Mouse (Mus musculus): Measurements from ENCODE around the gene Nucks1. TPM values are rescaled to one million over a fixed set of nuclear protein-coding genes. Genes with fewer than 3 reads are reported as not detected.

The Nucks1 gene
- polyA plus RNA-seq, 1 experiment: 11.3 TPM

GRCm38 (mm10) chr1:131942621-131943590 lies 32.6 kb downstream of the Nucks1 start:
- 53% methylated on average over 16 of the region's 16 CpGs for WGBS
- TF ChIP-seq CTCF (IDR thresholded peaks at IDR 0.05; ENCODE audit: insufficient read depth, low read length) (no peak), POLR2A (IDR thresholded peaks at IDR 0.05; ENCODE audit: borderline replicate concordance, extremely low read depth, low read depth, low read length) (no peak)
- Histone ChIP-seq H3K4me1 (ENCODE audit: control insufficient read depth, insufficient read depth, low read length) (peaks cover 2% of the 10 kb centered on the region), H3K4me3 (replicated peaks; ENCODE audit: extremely low read depth, low read depth, low read length) (no peak overlapping the region)
- DNase-seq: no peak

GRCm38 (mm10) chr1:131945674-131946440 lies 35.5 kb downstream of the Nucks1 start:
- WGBS: 55% methylated on average over 10 of the region's 10 CpGs
- TF ChIP-seq CTCF (IDR thresholded peaks at IDR 0.05; ENCODE audit: insufficient read depth, low read length) (no peak), POLR2A (IDR thresholded peaks at IDR 0.05; ENCODE audit: borderline replicate concordance, extremely low read depth, low read depth, low read length) (no peak)
- no peak for DNase-seq

GRCm38 (mm10) chr1:131946462-131947215 lies 36.3 kb downstream of the Nucks1 start:
- 78% methylated on average over 11 of the region's 11 CpGs for WGBS
- Histone ChIP-seq H3K4me3 (replicated peaks; ENCODE audit: extremely low read depth, low read depth, low read length) (no peak overlapping the region), H3K4me1 (ENCODE audit: control insufficient read depth, insufficient read depth, low read length) (no peaks in the 10 kb centered on the region)
- TF ChIP-seq POLR2A (IDR thresholded peaks at IDR 0.05; ENCODE audit: borderline replicate concordance, extremely low read depth, low read depth, low read length): no peak
- TF ChIP-seq CTCF (IDR thresholded peaks at IDR 0.05; ENCODE audit: insufficient read depth, low read length): no peak
- no peak for DNase-seq

More at GRCm38 (mm10) chr1:131945674-131946440, 35.5 kb downstream of the Nucks1 start:
- peaks cover 2% of the 10 kb centered on the region; the same call in 1 of the 2 replicates for H3K4me1 ChIP-seq (ENCODE audit: control insufficient read depth, insufficient read depth, low read length)
- H3K4me3 ChIP-seq (replicated peaks; ENCODE audit: extremely low read depth, low read depth, low read length): no peak overlapping the region

- no peak for DNase-seq
- WGBS: 28% methylated on average over 1 of the region's 1 CpGs
- TF ChIP-seq CTCF (IDR thresholded peaks at IDR 0.05; ENCODE audit: insufficient read depth, low read length): no peak
- TF ChIP-seq POLR2A (IDR thresholded peaks at IDR 0.05; ENCODE audit: borderline replicate concordance, extremely low read depth, low read depth, low read length): no peak
- no peaks in the 10 kb centered on the region for H3K4me1 ChIP-seq (ENCODE audit: control insufficient read depth, insufficient read depth, low read length)
- no peak overlapping the region for H3K4me3 ChIP-seq (replicated peaks; ENCODE audit: extremely low read depth, low read depth, low read length)
Measured at GRCm38 (mm10) chr1:131947997-131948525, 37.7 kb downstream of the Nucks1 start.

- DNase-seq: no peak
- 74% methylated on average over 12 of the region's 12 CpGs for WGBS
- no peak for TF ChIP-seq POLR2A (IDR thresholded peaks at IDR 0.05; ENCODE audit: borderline replicate concordance, extremely low read depth, low read depth, low read length)
- no peak for TF ChIP-seq CTCF (IDR thresholded peaks at IDR 0.05; ENCODE audit: insufficient read depth, low read length)
- Histone ChIP-seq H3K4me3 (replicated peaks; ENCODE audit: extremely low read depth, low read depth, low read length) (no peak overlapping the region), H3K4me1 (ENCODE audit: control insufficient read depth, insufficient read depth, low read length) (no peaks in the 10 kb centered on the region)
Measured at GRCm38 (mm10) chr1:131954242-131954865, 44.0 kb downstream of the Nucks1 start.

GRCm38 (mm10) chr1:131955131-131955757 lies 44.9 kb downstream of the Nucks1 start:
- Histone ChIP-seq H3K4me3 (replicated peaks; ENCODE audit: extremely low read depth, low read depth, low read length) (no peak overlapping the region), H3K4me1 (ENCODE audit: control insufficient read depth, insufficient read depth, low read length) (no peaks in the 10 kb centered on the region)
- TF ChIP-seq CTCF (IDR thresholded peaks at IDR 0.05; ENCODE audit: insufficient read depth, low read length): no peak
- no peak for TF ChIP-seq POLR2A (IDR thresholded peaks at IDR 0.05; ENCODE audit: borderline replicate concordance, extremely low read depth, low read depth, low read length)
- 31% methylated on average over 3 of the region's 3 CpGs for WGBS
- DNase-seq: no peak

GRCm38 (mm10) chr1:131957416-131957815 lies 47.1 kb downstream of the Nucks1 start:
- 56% methylated on average over 5 of the region's 5 CpGs for WGBS
- Histone ChIP-seq H3K4me1 (ENCODE audit: control insufficient read depth, insufficient read depth, low read length) (0 out of 2 replicates have a peak, but pooled peaks cover under 1% of the 10 kb centered on the region), H3K4me3 (replicated peaks; ENCODE audit: extremely low read depth, low read depth, low read length) (no peak overlapping the region)
- no peak for DNase-seq
- no peak for TF ChIP-seq POLR2A (IDR thresholded peaks at IDR 0.05; ENCODE audit: borderline replicate concordance, extremely low read depth, low read depth, low read length)
- no peak for TF ChIP-seq CTCF (IDR thresholded peaks at IDR 0.05; ENCODE audit: insufficient read depth, low read length)

- TF ChIP-seq POLR2A (IDR thresholded peaks at IDR 0.05; ENCODE audit: borderline replicate concordance, extremely low read depth, low read depth, low read length) (no peak), CTCF (IDR thresholded peaks at IDR 0.05; ENCODE audit: insufficient read depth, low read length) (no peak)
- 69% methylated on average over 2 of the region's 2 CpGs for WGBS
- no peak for DNase-seq
- Histone ChIP-seq H3K4me3 (replicated peaks; ENCODE audit: extremely low read depth, low read depth, low read length) (no peak overlapping the region), H3K4me1 (ENCODE audit: control insufficient read depth, insufficient read depth, low read length) (peaks cover 7% of the 10 kb centered on the region)
Measured at GRCm38 (mm10) chr1:131961004-131961403, 50.7 kb downstream of the Nucks1 start.
